Mouse (Mus musculus) MEL (cell line): ENCODE results near the gene Dguok.

Source experiments
- JUND ChIP-seq: IDR thresholded peaks from 2 replicates; pipeline ENCODE4 v1.6.1; 2011; ENCODE audit warnings: low read depth, mild to moderate bottlenecking, improper control_type of control experiment, low read length
- KAT2A ChIP-seq: conservative IDR thresholded peaks from 2 replicates; pipeline ENCODE4 v1.6.1; 2012; ENCODE audit warnings: low read depth, low read length, improper control_type of control experiment, inconsistent platforms
- MYC ChIP-seq: IDR thresholded peaks from 2 replicates; pipeline ENCODE4 v1.6.1; 2011; ENCODE audit warnings: low read depth, mild to moderate bottlenecking, low read length, improper control_type of control experiment, moderate library complexity
- POLR2A ChIP-seq, 2 experiments: IDR thresholded peaks; 2 replicates each; pipeline ENCODE4 v1.6.1; 2011 to 2012; ENCODE audit warnings: low read length in 2 of 2, mild to moderate bottlenecking in 2 of 2, control low read depth in 1 of 2, improper control_type of control experiment in 1 of 2, low read depth in 1 of 2, moderate library complexity in 1 of 2; ENCODE audit not compliant: control insufficient read depth in 1 of 2, insufficient read depth in 1 of 2, poor library complexity in 1 of 2
- RAD21 ChIP-seq: IDR thresholded peaks from 2 replicates; pipeline ENCODE4 v1.6.1; 2011; ENCODE audit warnings: mild to moderate bottlenecking, low read depth, low read length, improper control_type of control experiment

- no peak for TF ChIP-seq RAD21
- TF ChIP-seq KAT2A = no peak
- TF ChIP-seq JUND = no peak
- no peak for TF ChIP-seq POLR2A (IDR thresholded peaks at IDR 0.05; ENCODE audit: control insufficient read depth in 1 of 2, insufficient read depth in 1 of 2, low read depth in 1 of 2, low read length in 2 of 2, poor library complexity in 1 of 2)
- TF ChIP-seq MYC = no peak
Measured at GRCm38 (mm10) chr6:83440197-83440509, 66.6 kb downstream of the Dguok start.
